Mouse (Mus musculus): ENCODE data around the gene Lmna. TPM values are rescaled to one million over a fixed set of nuclear protein-coding genes. Genes with fewer than 3 reads are reported as not detected.

Gene Lmna
- total RNA-seq, 4 experiments from 2014 or later = 50.1 to 67.5 (median 60.3) TPM

DNA sequence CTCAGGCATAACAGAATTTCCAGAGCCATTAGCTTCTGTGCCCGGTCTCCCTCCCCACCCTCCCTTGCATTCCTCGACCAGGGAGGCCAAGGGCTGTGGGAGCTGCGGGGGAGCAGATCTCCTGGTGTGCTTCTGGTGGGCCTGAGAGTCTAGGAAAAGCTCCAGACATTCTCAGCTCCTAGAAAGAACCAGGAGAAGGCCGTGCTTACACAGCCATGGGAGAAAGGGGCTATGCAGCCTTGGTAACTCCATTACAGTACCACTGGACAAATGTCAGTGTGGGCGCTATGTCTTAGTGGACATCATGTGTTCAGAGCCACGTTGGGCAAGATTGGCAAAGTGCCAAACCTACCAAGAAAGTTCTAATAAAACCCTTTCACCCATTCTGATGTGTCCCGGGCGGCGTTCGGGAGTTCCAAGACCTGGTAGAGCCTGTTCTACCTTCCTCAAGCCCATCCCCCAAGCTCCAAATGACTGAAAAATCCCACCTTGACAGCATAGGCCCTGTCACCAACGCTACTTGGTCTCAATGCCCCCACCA, 7.7 kb downstream of the Lmna start:
- no peak for DNase-seq (ENCODE audit: low spot score in 2 of 2)

DNA sequence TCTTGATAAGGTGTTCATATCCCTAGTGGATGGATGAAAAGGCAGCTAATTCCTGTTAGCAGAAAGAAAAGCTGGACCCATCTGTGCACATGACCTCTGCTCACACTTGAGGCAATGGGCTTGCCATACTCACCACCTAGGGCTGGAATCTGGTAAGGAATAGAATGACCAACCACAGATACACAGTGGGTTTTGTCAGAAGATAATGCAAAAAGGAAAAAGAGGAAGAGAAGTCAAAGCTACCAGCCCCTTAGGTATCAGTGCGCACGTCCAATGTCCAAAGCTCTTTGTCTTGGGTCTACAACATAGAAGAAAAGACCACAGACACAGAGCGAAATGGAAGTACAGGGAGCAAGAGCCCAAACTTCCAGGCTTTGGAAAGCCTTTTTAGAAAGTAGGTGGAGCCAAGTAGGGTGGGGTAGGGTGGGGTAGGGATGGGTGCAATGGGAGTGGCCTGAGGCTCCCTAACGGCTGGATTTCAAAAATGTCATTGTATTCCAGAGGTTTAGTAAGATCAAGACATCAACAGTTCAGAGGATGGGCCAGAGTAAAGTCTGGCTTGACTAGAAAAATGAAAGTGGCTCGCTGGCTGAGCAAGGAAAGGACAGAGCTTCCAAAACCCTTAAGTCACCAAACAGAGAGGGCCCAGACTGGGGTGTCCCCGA, 8.3 kb downstream of the Lmna start:
- no peak for DNase-seq (ENCODE audit: low spot score in 2 of 2)

DNA sequence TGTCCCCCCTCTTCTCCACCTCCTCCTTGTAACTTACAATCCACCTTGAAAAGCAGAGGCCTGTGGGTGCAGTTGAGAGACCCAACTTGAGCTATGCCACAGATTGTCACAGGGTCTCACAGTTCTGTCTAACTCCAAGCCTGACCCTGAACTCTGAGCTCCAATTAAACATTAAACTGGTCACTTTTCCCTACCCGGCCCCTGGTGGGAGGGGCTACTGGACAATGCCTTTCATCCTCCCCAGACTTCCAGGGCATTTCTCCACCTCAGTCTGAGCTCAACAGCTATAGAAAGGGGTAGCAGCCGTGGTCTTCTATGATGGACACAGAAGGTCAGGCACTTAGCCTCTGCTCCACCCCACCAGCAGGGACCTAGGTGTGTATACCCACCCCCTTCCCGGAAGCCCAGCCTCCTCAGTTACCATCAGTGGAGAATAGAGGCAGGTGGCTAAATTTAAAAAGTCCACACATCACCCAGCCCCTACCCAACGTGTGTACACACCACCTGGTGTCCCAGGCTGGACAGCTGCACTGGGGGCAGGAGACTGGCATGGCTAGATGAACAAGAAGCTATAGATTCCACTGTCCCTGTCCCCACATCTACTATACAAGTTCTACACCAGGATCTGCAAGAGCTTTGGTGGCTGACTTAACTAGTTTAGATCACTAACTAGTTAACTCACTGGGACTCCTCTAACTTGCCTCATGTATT, 8.9 kb downstream of the Lmna start:
- no peak for DNase-seq (ENCODE audit: low spot score in 2 of 2)

DNA sequence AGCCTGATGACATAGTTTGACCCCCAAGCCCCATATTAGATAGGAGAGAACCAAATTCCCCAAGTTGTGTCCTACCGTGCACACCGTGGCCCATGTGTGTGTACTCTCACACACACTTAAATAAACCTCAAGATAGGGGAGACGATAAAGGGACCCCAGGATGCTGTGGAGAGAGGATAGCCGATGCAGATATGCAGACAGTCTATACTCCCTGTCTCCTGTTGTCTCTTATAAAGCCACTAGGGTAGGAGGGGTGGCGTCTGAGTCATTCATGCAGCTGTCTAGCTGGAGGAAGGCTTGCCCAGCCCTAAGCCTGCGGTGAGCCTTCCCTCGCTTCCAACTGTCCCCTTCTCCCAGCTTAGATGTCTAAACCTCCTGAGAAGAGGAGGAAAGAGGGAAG, 9.7 kb downstream of the Lmna start:
- DNase-seq (ENCODE audit: low spot score in 2 of 2) = no peak

DNA sequence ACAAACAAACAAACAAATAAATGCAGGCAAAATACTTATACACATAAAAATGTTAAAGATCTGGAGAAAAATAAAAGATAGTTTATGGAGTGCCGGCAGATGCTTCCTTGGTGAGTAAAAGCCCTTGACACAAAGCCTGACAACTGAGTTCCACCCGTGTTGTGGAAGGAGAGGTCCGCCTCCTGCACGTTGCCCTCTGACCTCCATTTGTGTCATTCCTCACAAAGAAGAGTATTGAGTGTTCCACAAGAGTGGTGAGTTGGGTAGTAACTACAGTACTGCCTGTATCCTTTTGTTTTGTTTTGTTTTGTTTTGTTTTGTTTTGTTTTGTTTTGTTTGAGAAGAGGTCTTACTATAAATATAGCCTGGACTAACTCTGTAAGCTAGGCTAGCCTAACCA, 10.2 kb downstream of the Lmna start:
- DNase-seq (ENCODE audit: low spot score in 2 of 2) = no peak

DNA sequence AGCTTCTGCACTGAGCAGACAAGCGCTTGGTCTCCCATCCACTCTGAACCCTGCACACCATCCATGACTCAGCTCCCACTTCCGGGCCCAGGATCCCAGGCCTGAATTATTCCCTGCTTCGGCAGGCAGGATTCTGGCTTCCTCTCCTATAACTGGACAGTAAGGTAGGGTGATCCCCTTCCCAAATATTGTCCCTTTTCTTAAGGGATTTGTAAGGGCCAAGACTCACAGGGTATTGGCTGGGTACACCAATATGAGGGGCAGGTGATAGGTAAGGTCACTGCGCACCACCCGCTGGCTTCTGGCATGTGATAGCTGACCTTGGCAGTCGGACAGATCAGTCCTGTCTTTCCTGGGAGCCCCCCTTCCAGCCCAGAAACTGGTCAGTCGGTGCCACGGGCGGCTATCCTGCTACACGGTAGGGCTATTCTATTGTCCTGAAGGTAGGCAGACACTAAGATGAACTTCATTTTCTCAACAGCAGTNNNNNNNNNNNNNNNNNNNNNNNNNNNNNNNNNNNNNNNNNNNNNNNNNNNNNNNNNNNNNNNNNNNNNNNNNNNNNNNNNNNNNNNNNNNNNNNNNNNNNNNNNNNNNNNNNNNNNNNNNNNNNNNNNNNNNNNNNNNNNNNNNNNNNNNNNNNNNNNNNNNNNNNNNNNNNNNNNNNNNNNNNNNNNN, 13.9 kb downstream of the Lmna start:
- no peak for DNase-seq (ENCODE audit: low spot score in 2 of 2)

DNA sequence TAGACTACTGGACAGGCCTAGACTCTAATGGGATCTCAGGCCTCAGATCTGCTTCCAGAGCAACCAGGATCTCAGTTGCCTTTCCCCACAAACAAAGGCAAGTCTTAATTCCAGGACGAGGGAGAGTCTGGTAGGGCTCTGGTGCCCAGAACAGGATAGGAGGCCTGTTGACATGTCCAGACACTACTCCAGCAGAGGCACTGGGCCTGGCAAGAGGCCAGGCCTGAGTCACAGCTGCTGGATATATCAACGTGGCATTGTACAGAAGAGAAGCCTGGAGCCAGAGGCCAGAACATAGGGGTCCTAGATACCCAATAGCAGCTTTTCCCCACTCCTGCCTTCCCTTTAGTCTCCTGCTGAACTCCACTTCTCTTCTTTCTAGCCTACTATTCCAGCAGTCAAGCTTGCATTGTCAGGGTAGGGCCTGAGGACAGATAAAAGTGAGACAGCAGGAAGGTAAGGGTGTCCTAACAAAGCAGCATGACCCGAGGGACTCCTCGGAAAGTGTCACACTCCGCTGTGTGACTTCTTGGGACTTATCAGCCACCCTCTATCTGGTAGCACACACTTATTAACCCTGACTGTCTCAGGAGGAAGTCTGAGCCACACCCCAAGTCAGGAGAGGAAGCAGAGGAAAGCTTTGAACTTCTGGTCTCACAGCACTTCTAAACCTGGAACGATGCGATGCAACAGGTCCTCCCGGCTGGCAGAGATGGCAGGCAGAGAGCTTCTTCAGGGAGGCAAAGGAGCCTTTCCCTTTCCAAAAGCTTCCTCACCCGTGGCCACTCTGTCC, 14.7 kb downstream of the Lmna start:
- no peak for DNase-seq (ENCODE audit: low spot score in 2 of 2)

DNA sequence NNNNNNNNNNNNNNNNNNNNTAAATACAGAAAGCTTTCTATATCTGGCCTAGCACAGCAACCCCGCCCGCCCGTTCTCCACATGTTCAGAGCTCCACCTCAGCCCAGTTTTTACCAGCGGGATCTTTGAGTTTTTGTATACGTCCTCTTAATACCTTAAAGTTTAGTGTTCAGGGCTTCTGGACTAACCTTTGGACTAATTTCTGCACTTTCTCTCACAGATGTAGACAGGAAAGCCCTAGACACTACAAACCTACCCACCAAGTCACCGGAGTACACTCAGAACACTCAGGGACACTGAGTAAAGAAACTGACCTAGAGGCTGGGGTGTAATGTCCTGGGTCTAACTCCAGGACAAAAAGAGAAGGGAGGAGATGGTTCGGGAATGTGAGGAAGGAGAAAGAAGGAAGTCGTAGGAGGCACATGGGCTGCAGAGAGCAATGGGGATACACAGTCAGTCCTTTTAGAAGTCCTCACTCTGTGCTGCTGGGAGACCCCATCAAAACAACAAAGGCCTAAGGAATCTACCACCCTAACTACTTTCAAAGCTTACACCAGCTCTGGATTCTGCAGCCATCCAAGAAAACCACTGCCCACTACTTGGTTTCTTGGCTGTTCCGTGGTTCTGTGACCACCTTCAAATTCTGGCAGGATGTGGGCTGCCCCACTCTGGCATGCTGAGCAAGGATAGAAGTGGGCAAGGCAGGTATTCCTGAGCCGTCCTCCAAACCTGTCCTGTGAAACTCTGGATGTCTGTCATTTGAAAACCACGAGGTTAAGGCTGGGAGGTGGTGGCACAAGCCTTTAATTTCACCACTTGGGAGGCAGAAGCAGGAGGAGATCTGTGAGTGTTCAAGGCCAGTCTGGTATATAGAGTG, 15.8 kb downstream of the Lmna start:
- DNase-seq (ENCODE audit: low spot score in 2 of 2) = no peak

DNA sequence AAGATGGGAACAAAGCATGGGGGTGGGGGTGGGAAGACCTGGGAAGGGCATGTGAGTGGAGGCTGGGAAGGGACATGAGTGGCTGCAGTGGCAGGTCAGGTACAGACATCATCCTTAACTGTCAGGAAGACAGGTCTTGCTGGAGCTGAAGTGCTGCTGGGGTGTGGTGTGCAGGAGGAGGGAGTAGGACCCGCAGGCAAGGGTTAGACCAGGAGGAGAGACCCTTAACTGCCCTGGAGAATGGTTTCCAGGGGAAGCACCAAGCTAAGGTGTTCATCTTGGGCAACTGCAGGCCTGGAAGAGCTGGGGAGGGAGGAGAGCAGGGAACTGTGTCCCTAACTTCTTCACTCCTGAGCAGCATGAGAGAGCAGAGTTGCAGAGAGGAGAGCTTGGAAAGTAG, 22.4 kb downstream of the Lmna start:
- no peak for DNase-seq (ENCODE audit: low spot score in 2 of 2)

DNA sequence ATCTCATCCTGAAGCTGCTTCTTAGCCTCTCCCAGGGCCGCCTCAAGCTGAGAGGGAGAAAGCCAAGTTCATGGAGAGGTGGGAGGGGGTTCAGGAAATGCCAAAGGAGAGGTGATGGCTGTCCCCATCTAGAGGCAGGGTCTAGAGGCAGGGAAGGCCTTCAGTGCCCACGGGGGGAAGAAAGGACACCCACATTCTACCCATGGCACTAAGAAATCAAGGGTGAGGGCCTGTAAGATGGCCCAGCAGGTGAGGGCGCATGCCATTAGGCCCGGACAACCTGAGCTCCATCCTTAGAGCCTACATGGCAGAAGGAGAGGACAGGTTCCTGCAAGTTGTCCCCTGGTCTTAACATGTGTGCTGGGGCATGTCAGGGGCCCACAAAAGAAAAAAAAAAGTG, 22.9 kb downstream of the Lmna start:
- no peak for DNase-seq (ENCODE audit: low spot score in 2 of 2)

DNA sequence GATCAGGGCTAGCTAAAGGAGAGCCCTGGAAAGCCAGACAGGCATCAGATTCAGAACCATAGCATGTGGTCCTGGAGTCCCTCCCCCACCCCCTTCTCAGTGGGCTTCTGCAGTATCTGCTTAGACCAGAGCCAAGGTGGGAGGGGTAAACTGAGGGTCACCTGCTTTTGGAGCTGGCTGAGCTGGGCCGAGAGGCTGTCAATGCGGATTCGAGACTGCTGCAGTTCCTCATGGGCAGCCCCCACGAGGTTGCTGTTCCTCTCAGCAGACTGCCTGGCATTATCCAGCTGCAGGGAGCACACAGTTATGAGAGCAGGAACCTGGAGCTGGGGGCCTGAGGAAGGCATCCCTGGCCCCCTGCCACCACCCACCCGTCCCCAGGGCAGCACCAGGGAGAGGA, 23.7 kb downstream of the Lmna start:
- DNase-seq (ENCODE audit: low spot score in 2 of 2) = no peak

DNA sequence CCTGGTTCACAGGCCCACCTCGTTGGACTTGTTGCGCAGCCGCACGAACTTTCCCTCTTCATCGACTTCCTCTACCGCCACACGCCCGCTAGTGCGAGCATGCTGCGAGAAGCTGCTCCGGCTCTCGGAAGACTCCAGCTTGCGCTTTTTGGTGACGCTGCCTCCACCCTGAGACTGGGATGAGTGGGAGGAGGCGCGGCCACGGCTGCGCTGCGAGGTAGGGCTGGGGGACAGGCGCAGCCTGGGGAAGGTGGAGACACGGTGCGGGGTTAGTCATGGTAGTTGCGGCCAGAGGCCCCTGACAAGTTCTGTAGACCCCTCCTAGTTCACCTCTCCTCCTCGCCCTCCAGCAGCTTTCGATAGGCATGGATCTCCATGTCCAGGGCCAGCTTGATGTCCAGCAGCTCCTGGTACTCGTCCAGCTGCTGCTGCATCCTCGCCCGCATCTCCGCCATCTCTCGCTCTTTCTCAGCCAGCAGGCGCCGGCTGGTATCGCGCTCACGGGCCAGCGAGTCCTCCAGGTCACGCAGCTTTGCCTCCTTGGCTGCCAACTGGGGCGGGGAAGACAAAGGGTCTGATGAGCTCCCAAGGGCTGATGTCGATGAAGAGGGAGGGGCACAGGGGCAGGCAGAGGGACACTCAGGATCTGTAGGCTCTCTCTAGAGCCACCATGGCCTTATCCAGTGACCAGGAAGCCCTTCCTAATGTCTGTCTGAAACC, 25.0 kb downstream of the Lmna start:
- DNase-seq (ENCODE audit: low spot score in 2 of 2) = no peak

DNA sequence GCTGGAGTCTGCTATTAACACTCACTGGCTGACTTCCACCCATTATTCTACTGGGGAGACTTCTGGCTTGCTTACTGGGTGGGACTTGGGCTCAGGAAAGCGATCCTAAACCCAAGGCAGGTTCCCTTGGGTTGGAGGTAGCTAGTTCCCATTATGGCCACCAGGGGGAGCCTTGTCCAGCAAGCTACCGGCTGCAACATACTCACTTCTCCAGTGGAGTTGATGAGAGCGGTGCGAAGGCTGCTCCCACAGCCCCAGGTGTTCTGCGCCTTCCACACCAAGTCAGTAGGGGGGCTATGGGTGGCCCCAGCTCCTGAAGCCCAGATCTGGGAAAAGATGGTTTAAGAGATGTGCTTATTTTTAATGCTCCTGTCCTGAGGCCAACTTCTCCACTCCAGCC, 26.1 kb downstream of the Lmna start:
- DNase-seq (ENCODE audit: low spot score in 2 of 2) = peak in 1 of 2 experiments; percentile 69

DNA sequence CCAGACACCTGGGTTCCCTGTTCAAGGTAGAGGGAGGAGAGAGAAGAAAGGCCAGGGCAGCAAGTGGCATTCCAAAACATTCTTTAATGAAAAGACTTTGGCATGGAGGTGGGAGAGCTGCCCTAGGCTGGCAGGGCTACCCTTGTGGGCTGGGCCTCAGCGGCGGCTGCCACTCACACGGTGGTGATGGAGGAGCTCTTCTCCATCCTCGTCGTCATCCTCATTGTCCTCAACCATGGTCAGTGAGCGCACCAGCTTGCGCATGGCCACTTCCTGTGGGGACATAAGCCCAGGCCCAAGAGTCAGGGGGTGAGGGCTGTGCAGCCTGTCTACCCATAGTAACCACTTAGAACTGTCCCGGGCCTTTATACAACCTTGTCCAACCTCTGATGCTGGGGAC, 26.6 kb downstream of the Lmna start:
- no peak for DNase-seq (ENCODE audit: low spot score in 2 of 2)

DNA sequence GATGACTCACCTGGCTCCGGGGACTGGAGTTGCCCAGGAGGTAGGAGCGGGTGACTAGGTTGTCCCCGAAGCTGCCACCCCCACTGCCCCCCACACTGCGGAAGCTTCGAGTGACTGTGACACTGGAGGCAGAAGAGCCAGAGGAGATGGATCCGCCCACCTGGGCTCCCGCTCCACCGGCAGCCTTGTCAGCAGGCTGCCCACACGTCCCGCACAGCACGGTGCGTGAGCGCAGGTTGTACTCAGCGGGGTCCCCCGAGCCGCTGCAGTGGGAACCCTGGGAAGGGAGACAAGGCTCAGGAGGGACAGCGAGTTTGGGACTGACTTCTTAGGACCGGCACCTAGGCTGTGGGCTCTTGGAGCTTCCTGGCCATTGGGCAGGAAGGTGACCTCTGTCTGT, 27.4 kb downstream of the Lmna start:
- no peak for DNase-seq (ENCODE audit: low spot score in 2 of 2)

DNA sequence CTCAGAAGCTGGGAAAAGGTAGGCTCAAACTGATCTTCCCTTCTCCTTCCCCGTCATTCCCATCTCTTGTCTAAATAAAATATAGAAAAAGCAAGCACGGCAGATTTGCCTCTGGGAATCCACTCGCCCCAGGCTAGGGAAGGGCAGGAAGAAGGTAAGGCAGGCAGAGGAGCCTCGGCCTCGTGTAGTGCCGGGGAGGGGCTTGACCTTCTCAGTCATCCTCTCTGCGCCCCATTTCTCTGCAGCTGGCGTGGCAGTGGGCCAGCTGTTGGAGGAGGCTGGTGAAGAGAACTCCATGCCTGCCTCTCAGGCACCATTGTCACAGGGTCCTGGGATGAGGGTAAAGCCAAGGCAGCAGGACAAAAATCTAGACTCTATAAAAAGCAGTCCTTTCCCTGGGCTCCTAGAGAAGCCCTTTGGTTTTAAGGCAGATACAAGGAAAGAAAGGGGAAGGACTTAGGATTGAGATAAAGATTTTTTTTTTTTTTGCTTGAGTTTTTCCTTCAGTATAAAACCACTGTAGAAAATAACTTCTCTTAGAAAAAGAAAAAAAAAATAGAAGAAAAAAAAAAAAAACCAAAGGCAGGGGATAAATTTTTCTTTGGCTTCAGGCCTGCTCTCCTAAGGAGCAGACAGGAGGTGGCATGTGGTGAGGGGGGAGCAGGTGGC, 28.2 kb downstream of the Lmna start:
- DNase-seq (ENCODE audit: low spot score in 2 of 2) = no peak

DNA sequence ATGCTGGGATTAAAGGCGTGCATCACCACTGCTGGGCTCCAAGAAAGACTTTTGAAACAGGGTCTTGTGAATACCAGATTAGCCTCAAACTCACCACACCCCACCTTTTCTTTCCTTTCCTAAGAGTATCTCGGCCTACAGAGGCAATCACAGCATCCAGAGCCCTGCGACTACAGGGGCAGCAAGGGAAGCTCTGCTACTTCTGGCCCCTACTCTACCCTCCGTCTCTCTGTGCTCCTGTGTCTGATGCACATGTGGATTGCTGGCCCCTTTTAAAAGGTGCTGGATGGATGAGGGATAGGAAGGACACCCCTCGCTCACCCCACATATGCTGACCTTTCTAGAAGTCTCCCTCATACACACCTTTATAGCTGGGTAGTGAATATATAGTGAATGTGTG, 29.1 kb downstream of the Lmna start:
- no peak for DNase-seq (ENCODE audit: low spot score in 2 of 2)

DNA sequence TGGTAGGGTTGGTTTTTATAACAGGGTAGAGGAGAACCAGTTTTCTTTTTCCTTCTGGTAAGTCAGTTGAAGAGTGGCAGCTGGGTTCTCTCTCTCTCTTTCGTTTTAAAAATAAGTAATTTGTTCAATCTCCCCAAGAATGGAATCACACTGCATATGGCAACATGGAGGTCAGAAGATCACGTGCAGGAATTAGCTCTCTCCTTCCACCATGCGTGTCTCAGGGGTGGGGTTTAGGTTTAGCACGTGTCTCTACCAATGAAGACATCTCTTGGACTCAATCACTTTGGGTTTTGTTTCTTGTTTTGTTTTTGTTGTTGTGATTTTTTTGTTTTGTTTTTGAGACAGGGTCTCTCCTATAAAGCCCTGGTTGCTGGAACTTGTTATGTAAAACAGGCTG, 29.9 kb downstream of the Lmna start:
- DNase-seq (ENCODE audit: low spot score in 2 of 2) = no peak

DNA sequence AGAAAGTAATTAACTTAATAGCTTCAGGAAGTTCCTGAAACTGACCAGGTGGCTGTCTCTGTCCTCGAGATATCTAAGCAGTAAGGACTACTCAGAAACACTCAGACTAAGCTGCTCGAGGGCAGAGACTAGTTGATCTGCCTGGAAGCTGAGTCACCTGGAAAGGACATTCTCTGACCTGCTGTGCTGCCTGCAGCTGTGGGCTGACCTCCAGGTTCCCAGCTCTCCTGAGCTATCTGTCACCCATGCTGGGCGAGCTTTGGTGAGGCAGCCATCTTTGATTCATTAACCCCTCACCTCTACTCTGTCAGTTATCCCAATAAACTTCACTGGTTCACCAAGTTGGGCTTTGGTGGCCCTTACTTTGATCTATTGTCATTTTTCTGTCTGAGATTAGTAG, 30.6 kb downstream of the Lmna start:
- no peak for DNase-seq (ENCODE audit: low spot score in 2 of 2)

DNA sequence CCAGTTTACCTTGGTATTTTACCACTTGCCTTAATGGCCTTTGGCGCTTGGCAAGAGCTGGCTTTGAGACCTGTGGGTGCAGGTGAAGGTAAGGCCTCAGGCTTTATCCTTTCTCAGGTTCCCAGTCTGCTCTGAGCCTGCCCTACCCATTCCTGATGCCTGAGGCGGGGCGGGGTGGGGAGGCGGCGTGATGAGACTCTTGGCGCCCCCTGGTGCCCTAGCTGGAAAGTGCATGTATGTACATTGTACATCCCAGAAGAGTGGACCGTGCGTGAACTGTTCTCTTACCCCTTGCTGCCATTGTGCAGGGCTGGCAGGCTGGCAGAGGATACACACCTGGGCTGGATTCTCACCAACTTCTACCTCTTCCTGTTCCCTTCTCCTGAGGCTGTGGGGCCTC, 32.0 kb downstream of the Lmna start:
- peak in 1 of 2 experiments; percentile 77 for DNase-seq (ENCODE audit: low spot score in 2 of 2)

All from left cerebral cortex, adult 8-10 months (tissue).